Mouse (Mus musculus) neutrophil, adult 59 days (primary cell): ENCODE measurements around the gene Olfr718-ps1. TPM values are rescaled to one million over a fixed set of nuclear protein-coding genes. Genes with fewer than 3 reads are reported as not detected.

ENCODE experiments used
- total RNA-seq, 2 experiments: library from RNA; stranded (reverse); gene quantifications; 1 replicate in 1 of 2; 2 replicates in 1 of 2; pipeline ENCODE4 v1.2.4; 2023

Gene Olfr718-ps1
- under 1 TPM; 0.29 to 0.31 TPM for total RNA-seq

DNA sequence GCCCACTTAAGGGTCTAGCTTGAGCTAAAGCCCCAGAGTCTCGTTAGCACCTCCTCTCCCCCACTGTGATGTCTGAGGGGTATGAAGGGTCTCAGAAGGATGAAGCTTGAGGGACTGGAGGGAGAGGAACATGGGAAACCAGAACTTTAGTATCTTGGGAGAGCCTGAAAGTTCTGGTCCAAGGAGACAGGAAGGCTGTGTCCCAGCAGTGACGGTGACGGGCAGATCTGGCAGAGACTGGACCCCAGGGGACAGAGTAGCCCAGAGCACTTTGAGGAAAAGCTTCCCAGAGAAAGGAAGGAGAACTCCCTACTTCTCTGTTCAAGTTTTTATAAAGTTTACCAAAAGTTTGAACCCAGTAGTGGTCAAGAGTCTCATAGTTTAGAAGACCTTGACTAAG, at the start of gene Olfr718-ps1:
TSS of gene Olfr718-ps1 (minus strand) at position 101 of the 400 bp plus-strand sequence.

GRCm38 (mm10) chr5:143180255-143181076, 33.1 kb upstream of the Olfr718-ps1 start, which contains the start of the genes Rbak and Spdye4b:
Gene Rbak (minus strand): TSS chr5:143180775.
Gene Spdye4b (plus strand): TSS chr5:143181017.

DNA sequence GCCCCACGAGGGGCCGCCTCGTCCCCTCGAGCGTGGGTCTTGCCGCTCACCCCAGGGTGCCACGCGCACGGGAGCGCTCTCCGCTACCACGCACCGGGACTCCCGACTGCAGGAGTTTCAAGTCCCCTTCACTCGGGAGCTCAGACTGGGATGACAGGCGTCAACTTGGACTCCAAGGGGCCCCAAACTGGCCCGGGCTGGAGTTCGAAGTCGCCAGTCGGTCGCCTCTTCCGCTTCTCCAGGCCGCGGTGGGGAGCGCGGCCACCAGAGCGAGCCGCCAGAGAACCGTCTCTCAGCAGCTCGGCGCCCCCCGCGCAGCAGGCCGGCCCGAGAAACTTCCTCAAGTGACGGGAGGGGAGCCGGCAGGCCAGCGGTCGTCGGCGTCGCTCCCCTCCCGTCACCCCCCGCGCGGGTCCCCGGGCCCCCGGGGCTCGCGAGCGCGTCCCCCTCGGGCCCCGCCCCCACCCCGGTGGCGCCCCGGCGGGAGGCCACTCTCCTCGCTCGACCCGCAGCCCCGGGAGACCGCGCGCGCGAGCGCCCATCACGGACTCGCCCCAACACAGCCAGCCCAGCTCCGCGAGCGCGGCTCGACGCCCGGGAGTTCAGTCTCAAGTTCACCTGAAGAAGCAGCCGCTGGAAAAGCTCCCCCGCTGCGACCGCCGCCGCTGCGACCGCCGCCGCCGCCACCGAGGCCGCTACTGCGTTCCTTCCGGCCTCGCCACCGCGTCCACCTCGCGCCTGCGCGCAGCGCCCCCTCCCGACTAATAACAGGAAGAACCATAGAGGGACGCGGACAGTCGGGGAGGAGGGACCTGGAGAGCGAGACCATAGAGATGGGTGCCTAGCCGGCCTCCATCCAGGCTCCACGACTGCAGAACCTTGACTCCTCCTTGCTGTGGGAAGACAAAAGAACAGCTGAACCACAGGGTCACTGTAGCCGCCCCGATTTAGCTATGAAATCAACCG, 34.8 kb downstream of the Olfr718-ps1 start, which contains the start of gene Rnf216:
TSS of gene Rnf216 (minus strand) at position 714 of the 966 bp plus-strand sequence.

Other genes starting within 250 kb of the Olfr718-ps1 start
- gene Actb, start 240.8 kb downstream of the Olfr718-ps1 start, total RNA-seq, result over 10,000 TPM; 15,917 to 16,228 TPM
- under 1 TPM; 0.40 to 0.49 TPM for gene Fscn1, start 187.2 kb downstream of the Olfr718-ps1 start, total RNA-seq
- gene Rnf216, start 34.6 kb downstream of the Olfr718-ps1 start, total RNA-seq, result 10 to 100 TPM; 56.1 to 56.7 TPM
- 1 to 10 TPM; 4.4 to 5.4 TPM for gene Rbak, start 33.2 kb upstream of the Olfr718-ps1 start, total RNA-seq
- gene Spdye4b, start 33.4 kb upstream of the Olfr718-ps1 start, total RNA-seq, result not detected
- gene Spdye4a, start 79.3 kb upstream of the Olfr718-ps1 start, total RNA-seq, result not detected
- 1 to 10 TPM; 5.9 to 6.2 TPM for gene Zfp12, start 87.6 kb upstream of the Olfr718-ps1 start, total RNA-seq
- gene Zfp316, start 122.4 kb upstream of the Olfr718-ps1 start, total RNA-seq, result 1 to 10 TPM; 1.2 to 2.0 TPM
- gene Zfp853, start 146.0 kb upstream of the Olfr718-ps1 start, total RNA-seq, result under 1 TPM in 1 of 2 experiments, not detected in 1; 0.29 TPM
- 10 to 100 TPM; 19.7 to 20.0 TPM for gene E130309D02Rik, start 167.8 kb upstream of the Olfr718-ps1 start, total RNA-seq
- gene Zdhhc4, start 181.7 kb upstream of the Olfr718-ps1 start, total RNA-seq, result 10 to 100 TPM; 34.3 to 36.5 TPM
- gene Grid2ip, start 209.8 kb upstream of the Olfr718-ps1 start, total RNA-seq, result not detected